Mouse (Mus musculus) liver, postnatal 0 days (tissue): ENCODE data around the gene Dstn. TPM values are rescaled to one million over a fixed set of nuclear protein-coding genes. Genes with fewer than 3 reads are reported as not detected.
A peak's percentile ranks its signal among the peaks of the same experiment; 100 is the strongest.

ENCODE experiments used
- ATAC-seq: fragments of 200-750 bp; cut with Nextera tagmentation; 2 replicates; pipeline ENCODE4 v1.8.0; 2017; ENCODE audit warnings: mild to moderate bottlenecking, moderate library complexity
- DNase-seq: peaks from one replicate; pipeline ENCODE4 v3.0.0-alpha.2; 2016
- H3K27ac ChIP-seq: fragments of 300-500 bp; sonication (generic); 2 replicates; pipeline ENCODE4 v1.5.1; 2014; ENCODE audit warnings: antibody characterized with exemption, moderate library complexity, mild to moderate bottlenecking, low read depth
- H3K27me3 ChIP-seq: fragments of 300-500 bp; sonication (generic); 2 replicates; pipeline ENCODE4 v1.6.1; 2014; ENCODE audit warnings: low read length, control low read depth, mixed read lengths; ENCODE audit not compliant: insufficient read depth
- H3K36me3 ChIP-seq: fragments of 300-500 bp; sonication (generic); replicated peaks from 2 replicates; pipeline ENCODE4 v1.6.1; 2014; ENCODE audit warnings: mild to moderate bottlenecking, control low read depth, low read length, moderate library complexity, mixed read lengths; ENCODE audit not compliant: insufficient read depth
- H3K4me1 ChIP-seq: fragments of 300-500 bp; sonication (generic); 2 replicates; pipeline ENCODE4 v1.6.1; 2014; ENCODE audit warnings: antibody characterized with exemption, mild to moderate bottlenecking, control low read depth; ENCODE audit not compliant: insufficient read depth
- H3K4me2 ChIP-seq: fragments of 300-500 bp; sonication (generic); 2 replicates; pipeline ENCODE4 v1.6.1; 2014; ENCODE audit warnings: low read depth, mild to moderate bottlenecking, low read length, moderate library complexity, mixed read lengths
- H3K4me3 ChIP-seq: fragments of 300-500 bp; sonication (generic); 2 replicates; pipeline ENCODE4 v1.5.1; 2014; ENCODE audit warnings: low read depth, low read length
- H3K9ac ChIP-seq: fragments of 300-500 bp; sonication (generic); replicated peaks from 2 replicates; pipeline ENCODE4 v1.6.1; 2014; ENCODE audit warnings: mild to moderate bottlenecking, moderate library complexity
- H3K9me3 ChIP-seq: fragments of 300-500 bp; sonication (generic); 2 replicates; pipeline ENCODE4 v1.6.1; 2016; ENCODE audit warnings: mild to moderate bottlenecking, control low read depth, low read length, mixed read lengths
- CTCF ChIP-seq: sonication (generic); IDR thresholded peaks from 2 replicates; pipeline ENCODE4 v1.5.1; 2016; ENCODE audit warnings: antibody characterized with exemption, low read depth
- EP300 ChIP-seq: IDR thresholded peaks from 2 replicates; pipeline ENCODE4 v1.6.1; 2016; ENCODE audit warnings: antibody characterized with exemption, low read depth, mild to moderate bottlenecking
- WGBS: fragments of 180-500 bp; shearing (Covaris S2); extraction: QIAGEN DNeasy Blood & Tissue Kit; methylation state at CpG from one replicate; pipeline ENCODE4 v1.1.7; 2014; ENCODE audit not compliant: insufficient replicate concordance; 5-methylcytosine and 5-hydroxymethylcytosine counted together
- polyA plus RNA-seq: library from polyadenylated mRNA; unstranded; fragments of >200 nt; fragmentation: Nextera tagmentation; extraction: Ambion mirVana; gene quantifications from 2 replicates; pipeline ENCODE4 v1.2.1, GENCODE M21; 2015

Gene Dstn
- 155 and 160 TPM in 2 replicates for polyA plus RNA-seq

- peak; percentile 85 for ATAC-seq
- under 1% methylated on average over 71 of the region's 71 CpGs for WGBS
These were observed at the start of gene Dstn for GRCm38 (mm10) chr2:143914760-143915599. Gene Dstn (plus strand): TSS chr2:143915320.

GRCm38 (mm10) chr2:143867326-143867725 is 47.8 kb upstream of the Dstn start:
- WGBS: 4% methylated on average over 6 of the region's 6 CpGs
- Histone ChIP-seq H3K27ac (no peak overlapping the region), H3K36me3 (no peaks in the 10 kb centered on the region), H3K9ac (peak overlapping the region; percentile 18; the same call in 1 of the 2 replicates), H3K4me1 (peaks cover 16% of the 10 kb centered on the region), H3K9me3 (no peaks in the 10 kb centered on the region), H3K4me2 (peak overlapping the region; percentile 42), H3K27me3 (peaks cover 9% of the 10 kb centered on the region; the same call in 1 of the 2 replicates), H3K4me3 (no peak overlapping the region)
- TF ChIP-seq CTCF (peak; percentile 98), EP300 (no peak)
- ATAC-seq: peak; percentile 64
- peak; percentile 80 for DNase-seq

More at GRCm38 (mm10) chr2:143914760-143915599, at the start of gene Dstn:
- Histone ChIP-seq H3K9ac (peak within 1 kb of the TSS; percentile 90), H3K4me1 (peaks cover 22% of the 10 kb centered on the region), H3K27ac (peak within 1 kb of the TSS; percentile 98), H3K4me3 (peak within 1 kb of the TSS; percentile 86), H3K27me3 (no peaks in the 10 kb centered on the region), H3K9me3 (no peaks in the 10 kb centered on the region), H3K4me2 (peak within 1 kb of the TSS; percentile 96), H3K36me3 (no peaks in the 10 kb centered on the region)
- DNase-seq: peak; percentile 97
- no peak for TF ChIP-seq CTCF
- TF ChIP-seq EP300: no peak; the same call in 1 of the 2 replicates

- WGBS: 35% methylated on average over 10 of the region's 10 CpGs
- DNase-seq: no peak
These were observed 44.0 kb upstream of the Dstn start for GRCm38 (mm10) chr2:143870936-143871688.

GRCm38 (mm10) chr2:143876026-143876425 is 39.1 kb upstream of the Dstn start:
- Histone ChIP-seq H3K9ac (no peak overlapping the region), H3K9me3 (no peaks in the 10 kb centered on the region), H3K36me3 (no peaks in the 10 kb centered on the region), H3K27me3 (no peaks in the 10 kb centered on the region), H3K4me1 (peaks cover 4% of the 10 kb centered on the region), H3K27ac (no peak overlapping the region), H3K4me2 (no peak overlapping the region), H3K4me3 (no peak overlapping the region)
- no peak for TF ChIP-seq EP300
- TF ChIP-seq CTCF: no peak
- ATAC-seq (no peak), DNase-seq (no peak)
- 59% methylated on average over 1 of the region's 1 CpGs for WGBS

More at GRCm38 (mm10) chr2:143870936-143871688, 44.0 kb upstream of the Dstn start:
- H3K4me2 ChIP-seq: no peak overlapping the region
- no peak overlapping the region for H3K9ac ChIP-seq
- H3K4me3 ChIP-seq: no peak overlapping the region
- H3K27ac ChIP-seq: no peak overlapping the region
- TF ChIP-seq CTCF (no peak), EP300 (peak; percentile 41; the same call in 1 of the 2 replicates)
- no peaks in the 10 kb centered on the region for H3K9me3 ChIP-seq
- ATAC-seq: peak; percentile 82
- H3K4me1 ChIP-seq: peaks cover 9% of the 10 kb centered on the region
- no peaks in the 10 kb centered on the region for H3K27me3 ChIP-seq
- no peaks in the 10 kb centered on the region for H3K36me3 ChIP-seq

GRCm38 (mm10) chr2:143876929-143877632 is 38.0 kb upstream of the Dstn start:
- TF ChIP-seq EP300 (no peak), CTCF (peak; percentile 42)
- ATAC-seq (no peak), DNase-seq (no peak)
- no peaks in the 10 kb centered on the region for H3K9me3 ChIP-seq
- H3K27me3 ChIP-seq: no peaks in the 10 kb centered on the region
- no peak overlapping the region for H3K4me3 ChIP-seq
- no peak overlapping the region for H3K27ac ChIP-seq
- no peak overlapping the region for H3K4me2 ChIP-seq
- 69% methylated on average over 4 of the region's 4 CpGs for WGBS
- H3K4me1 ChIP-seq: no peaks in the 10 kb centered on the region; the same call in none of the 2 replicates
- H3K36me3 ChIP-seq: no peaks in the 10 kb centered on the region
- H3K9ac ChIP-seq: no peak overlapping the region
